Mouse (Mus musculus): ENCODE data around the gene Cdc26.

DNA sequence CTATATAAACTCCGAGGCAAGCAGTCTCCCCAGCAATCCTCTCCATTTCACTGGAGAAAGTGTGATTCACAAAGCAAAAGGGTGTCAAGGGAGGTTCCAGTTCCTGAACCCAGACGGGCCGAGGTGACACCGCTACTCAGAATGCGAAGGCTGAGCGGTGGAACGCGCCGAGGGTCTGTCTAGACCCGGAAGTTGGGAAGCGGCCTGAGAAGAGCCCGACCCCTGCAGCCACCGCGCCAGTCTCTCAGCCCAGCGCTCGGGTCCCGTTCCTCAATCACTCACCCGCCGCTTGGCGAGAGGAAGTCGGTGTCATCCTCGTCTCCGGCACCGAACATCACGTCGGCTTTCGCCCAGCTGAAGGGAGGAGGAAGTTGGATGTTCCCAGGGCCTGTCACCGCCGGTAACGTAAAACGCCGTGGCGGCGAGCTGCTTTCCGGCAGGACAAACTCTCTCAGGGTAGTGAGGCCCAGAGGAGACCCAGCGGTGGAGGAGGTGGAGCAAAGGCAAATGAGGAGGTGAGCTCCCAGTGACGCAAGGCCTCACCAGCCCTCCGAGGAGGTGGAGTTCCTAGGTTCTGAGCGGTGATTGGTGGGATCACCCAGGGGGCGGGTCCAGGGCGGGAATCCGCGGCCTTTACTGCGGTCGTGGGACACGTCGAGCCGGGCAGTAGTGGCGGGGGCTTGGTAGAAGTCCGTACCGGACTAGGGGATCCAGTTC is 48.2 kb downstream of the Cdc26 start, which contains the start of the genes Fkbp15 and Slc31a1:
- TF ChIP-seq POLR2A (IDR thresholded peaks at IDR 0.05; ENCODE audit: low read depth, low read length) (peak; percentile 40), CTCF (IDR thresholded peaks at IDR 0.05; ENCODE audit: extremely low read depth, insufficient read depth, insufficient read length, insufficient replicate concordance) (no peak)
